Mouse (Mus musculus) layer of hippocampus, adult 8-10 months (tissue): ENCODE measurements at regions not wholly inside any gene's neighbourhood (a gene's known extent, or its start where the extent isn't known, plus 50 kb on each side); places are given as distances from the start of the nearest gene placed in this dataset.
A peak's percentile ranks its signal among the peaks of the same experiment; 100 is the strongest.
"Not testable (repeated sequence)": the region's sequence is repeated elsewhere in the genome, so short reads cannot be mapped to it uniquely, and the experiment has no call there.

Source experiments
- DNase-seq, 2 experiments: peaks; one replicate each; pipeline ENCODE4 v3.0.0; 2022; ENCODE audit warnings: low spot score in 2 of 2

DNA sequence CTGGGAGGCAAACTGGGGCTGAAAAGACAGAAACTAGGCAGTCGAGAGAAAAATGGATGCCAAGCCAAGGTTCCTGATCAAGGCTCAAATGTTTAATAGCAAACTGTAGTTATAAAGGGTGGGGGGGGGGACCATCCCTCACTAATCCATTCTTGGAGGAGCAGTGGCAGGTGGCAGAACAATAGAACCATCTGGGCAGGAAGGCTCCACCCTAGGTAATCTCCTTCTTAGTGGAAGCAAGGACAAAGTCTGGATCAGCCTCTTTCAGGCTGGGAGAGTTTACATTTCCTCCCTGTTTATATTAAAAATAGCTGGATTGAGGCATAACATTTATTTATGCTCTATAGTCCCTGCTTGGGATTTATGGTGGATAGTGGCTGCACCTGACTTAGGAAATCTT lies 180.8 kb downstream of the Cdh9 start:
- no peak for DNase-seq

DNA sequence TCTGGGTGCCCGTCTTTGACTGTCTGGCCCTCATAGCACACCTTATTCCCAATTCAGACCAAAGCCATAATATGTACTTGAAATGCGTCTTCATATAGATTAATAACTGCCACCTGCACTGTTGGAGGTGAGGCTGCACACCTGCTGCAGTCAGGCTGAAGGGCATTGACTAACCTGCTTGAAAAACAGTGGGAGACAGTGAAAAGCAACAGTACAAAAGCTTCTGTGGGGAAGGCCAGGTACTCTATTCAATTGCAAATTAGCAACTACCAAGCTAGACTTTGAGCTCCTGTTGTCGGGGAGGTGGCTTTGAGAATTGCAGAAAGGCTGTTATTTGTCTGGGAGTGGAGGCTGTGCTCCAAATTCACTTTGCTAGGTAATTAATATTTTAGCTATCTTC lies 181.4 kb downstream of the Cdh9 start:
- not testable (repeated sequence) for DNase-seq

DNA sequence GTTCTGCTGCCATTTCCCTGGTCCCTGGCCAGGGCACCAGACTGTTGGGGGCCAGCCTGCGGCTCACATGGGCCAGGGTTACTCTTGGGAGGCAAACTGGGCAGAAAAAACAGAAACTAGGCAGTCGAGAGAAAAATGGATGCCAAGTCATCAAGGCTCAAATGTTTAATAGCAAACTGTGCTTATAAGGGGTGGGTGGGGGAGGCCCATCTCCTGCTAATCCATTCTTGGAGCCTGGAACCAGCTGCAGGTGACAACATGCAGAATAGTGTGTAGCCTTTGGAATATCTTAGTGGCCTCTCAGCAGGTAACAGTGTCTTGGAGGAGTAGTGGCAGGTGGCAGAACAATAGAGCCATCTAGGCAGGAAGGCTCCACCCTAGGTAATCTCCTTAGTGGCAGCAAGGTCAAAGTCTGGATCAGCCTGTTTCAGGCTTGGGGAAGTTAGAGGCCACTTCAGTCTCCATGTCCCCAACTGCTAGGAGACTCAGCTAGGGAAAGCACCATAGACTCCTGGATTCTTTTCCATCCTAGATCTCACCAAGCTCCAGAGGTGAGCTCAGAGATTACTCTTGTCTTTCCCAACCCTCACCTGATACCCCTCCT lies 186.5 kb downstream of the Cdh9 start:
- DNase-seq: no peak

DNA sequence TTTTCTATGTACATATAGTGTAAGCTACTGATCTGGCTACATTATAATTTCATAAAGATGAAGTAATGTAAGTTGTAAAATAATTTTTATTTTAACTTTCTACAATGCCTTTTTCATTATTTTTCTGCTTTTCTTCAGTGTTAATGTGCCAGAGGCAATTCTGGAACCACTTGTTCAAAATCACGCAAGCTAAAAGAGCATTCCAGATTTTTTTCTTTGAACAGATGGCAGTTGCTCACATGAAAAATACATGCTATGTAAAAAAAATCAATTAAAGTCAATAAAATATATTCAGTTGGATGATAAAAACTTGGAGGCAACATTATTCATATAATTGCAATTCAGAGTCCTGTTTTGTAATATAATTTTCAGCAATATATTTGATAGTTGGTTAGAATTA lies 194.7 kb downstream of the Cdh9 start:
- DNase-seq: no peak

DNA sequence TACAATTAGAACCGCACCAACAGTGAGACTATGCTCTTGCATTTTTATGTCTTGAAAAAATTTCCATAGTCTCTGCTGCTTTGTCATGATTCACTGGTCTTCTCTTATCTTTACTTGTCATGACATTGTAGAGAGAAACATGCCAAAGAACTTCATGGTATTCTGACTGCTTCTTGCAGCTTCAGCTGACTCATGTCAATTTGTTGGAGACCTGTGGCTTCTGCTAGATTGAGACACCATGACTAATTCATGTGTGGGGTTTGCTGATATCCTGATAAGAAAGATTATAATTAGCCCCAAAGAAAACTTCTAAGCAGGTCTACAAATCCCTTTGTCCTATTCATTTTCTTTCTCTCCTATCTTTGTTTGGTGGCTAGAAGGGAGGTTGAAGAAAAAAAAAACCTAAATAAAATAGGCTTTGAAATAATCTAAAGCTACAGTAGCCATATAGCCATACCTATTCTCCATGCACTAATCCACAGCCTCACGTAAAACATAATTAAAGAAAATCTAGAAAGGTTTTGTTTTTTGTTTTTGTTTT lies 204.7 kb downstream of the Cdh9 start:
- no peak for DNase-seq

DNA sequence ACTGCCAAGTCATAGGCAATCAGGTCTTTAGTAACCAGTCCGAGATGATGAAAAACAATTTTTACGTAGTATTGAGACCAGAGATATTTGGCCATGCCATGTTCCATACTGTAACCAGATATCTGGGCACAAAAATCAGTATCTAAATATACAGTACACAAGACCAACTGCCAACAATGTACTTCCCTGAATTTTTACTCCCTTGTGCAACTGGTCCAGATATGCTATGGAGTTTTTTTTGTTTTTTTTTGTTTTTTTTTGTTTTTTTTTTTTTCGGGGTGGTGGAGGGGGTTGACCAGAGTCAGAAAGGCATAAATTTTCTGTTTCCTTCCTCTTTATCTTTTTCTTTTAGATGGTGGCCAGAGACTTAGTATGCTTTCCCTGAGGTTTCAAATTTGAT lies 205.9 kb downstream of the Cdh9 start:
- no peak for DNase-seq

DNA sequence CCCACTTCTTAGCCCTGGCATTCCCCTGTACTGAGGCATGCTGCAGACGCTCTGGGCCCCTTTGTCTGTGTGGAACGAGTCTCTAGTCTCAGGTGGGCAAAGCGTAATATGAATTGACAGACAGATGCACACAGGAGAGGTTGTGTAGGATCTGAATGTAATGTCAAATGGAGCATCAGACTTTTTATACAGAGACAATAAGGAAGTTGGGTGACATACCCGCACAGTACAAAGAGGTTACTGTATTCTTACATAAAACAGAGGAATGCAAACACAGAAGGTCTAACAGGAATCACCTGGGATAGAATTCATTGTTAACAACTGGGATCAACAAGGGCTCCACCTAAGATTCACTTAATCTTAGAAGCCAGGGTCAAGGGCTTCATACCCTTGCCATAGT lies 247.3 kb downstream of the Cdh9 start:
- not testable (repeated sequence) for DNase-seq

DNA sequence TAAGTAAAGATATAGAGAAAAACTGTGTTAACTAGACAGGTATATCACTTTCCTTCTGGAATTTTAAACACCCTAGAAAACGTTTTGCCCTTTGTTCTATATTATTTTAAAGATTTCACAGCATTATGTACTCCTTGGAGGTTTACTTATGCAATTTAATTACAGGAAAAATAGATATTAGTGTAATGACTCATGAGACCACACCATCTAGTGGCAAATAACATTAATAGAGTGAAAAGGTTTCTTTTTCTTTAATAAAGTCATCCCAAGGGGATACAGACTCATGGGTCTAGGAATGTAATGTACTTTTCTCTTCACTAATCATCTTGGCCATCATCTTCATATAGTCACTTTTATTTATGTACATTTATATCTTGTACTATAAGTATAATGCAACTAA lies 262.3 kb downstream of the Cdh9 start:
- no peak for DNase-seq

DNA sequence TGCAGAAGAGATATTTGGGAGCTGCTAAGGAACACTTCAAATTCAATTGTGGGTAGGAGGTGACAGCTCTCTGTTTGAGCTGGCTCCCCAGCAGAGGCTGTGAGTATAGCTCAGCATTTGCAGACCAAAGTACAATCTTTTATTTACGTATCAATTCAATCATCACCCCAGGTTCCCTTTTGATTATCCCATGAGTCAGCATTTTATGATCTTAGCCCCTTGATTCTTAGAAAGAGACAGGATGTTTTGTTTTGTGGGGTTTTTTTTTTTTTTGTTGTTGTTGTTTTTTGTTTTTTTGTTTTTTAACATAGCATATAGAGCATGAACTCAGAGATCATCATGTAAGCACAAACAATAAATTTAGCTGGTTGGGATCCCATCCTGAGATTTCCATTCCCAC lies 267.1 kb downstream of the Cdh9 start:
- no peak for DNase-seq

DNA sequence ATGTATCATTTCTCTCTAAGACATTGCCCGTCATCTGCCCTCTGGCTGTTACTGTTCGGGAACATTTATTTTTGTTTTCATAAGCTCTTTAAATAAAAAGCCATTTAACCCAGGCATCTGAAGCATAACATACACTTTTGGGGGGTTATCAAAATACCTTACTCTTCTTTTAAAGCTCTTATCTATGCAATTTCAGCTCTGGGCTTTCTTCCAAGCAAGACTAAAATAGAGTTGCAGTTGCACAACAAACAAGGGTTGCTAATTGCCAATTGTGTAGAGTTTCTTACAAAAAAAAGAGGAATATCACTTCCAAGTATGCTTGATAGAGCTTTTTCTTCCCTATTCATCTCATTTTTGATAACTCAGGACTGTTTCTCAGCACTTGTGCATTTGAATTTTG lies 277.6 kb downstream of the Cdh9 start:
- no peak for DNase-seq

DNA sequence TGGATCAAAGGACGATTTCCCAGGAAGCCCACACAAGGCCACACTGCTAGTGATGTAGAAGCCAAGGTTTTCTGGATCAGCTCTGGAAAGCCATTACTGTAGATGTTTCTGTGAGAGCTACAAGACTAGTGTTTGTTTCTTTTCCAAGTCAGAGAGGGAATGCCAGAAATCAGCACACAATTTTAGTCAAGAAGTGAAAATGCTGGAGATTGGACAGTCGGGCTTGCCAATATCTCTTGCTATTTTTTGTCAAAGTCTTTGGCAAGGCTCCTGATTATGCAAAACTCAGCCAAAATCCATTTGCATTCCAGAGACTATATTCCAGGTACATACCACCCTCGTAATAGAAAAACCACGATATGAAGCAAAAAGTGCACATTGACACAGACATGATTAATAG lies 279.3 kb downstream of the Cdh9 start:
- peak; percentile 13 to 24 for DNase-seq

DNA sequence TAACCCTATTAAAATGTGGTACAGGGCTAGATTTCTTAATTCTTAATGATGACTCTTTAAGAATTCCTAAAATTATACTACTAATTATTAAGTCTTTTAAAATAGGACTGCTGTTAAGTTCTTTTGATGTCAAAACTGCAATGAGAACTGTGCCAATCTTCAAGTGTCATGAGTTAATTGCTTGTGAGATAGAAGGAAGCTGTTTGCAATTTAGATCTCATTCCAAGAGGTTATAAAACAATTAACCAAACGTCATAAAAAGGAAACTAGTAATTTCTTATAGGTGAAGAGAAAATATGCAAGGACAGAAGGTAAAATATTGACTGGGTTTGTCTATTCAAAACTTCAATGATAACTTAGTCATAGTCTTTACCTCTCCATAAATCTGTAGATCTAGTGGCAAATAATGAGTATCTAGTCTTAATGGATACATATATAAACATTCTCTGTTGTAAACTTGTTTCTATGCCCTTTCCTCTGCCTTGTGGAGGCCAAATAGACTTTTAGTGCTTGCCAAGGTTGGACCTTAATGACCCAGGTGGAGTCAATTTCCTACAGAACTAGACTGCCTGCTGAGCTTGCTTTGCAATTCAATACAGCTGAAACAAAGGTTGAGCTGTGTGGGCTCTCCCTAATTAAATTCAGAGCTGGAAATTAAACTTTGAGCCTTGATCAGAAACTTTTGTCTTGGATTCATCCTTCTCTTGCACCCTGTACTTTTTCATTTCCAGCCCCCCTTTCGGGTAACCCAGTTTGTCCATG lies 320.5 kb downstream of the Cdh9 start:
- no peak for DNase-seq

DNA sequence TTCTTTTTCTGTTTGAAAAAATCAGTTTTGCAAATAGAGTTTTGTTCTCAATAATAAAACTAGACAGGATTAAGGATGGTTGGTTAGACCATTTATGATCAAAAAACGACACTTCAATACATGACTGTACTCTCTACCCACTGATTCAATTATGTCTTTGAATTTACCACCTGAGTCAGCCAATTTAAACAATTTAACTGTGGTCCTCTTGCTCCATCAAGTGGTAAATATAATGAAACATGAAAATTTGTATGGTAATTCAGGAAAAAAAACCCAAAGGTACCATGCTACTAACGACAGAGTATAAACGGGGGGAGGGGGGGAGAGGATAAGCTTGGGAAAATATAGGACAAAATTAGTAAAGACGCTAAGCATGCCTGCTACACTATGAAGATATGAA lies 341.2 kb downstream of the Cdh9 start:
- no peak for DNase-seq

DNA sequence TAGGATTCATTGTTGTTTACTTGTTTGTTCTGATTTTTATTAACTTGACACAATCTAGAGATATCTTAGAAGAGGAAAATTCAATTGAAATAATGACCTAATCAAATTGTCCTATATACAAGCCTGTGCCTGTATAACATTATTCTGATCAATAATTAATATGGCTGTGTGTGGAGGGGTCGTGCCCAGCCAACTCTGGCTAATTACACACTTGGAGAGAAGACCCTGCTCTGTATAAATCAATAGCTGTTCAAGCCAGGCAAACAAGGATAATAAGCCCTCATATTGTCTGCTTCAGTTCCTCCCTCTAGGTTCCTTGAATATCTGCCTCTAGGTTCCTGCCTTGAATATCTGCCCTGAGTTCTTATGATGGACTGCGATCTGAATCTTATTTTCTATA lies 355.5 kb downstream of the Cdh9 start:
- DNase-seq: no peak

DNA sequence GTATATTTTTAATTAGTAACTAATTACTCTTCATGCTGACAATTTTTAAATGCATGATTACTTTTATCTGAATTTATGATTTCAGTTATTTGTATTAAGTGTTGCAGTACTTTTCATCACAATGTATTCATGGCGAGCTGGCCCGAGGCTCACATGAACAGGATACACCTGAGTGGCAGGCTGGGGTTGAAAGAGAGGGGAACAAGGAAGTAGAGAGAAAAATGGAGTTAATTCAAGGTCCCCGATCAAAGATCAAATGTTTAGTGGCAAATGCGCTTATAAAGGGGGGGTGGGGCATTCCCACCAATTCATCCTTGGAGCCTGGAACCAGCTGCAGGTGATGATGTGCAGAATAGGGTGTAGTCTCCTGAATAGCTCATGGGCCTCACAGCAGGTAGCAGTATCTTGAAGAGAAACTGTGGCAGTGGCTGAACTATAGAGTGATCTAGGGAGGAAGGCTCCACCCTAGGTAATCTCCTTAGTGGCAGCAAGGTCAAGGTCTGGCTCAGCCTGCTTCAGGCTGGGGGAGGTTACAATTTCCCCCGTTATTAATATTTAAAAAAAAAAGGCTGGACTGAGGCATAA lies 360.2 kb downstream of the Cdh9 start:
- no peak for DNase-seq

DNA sequence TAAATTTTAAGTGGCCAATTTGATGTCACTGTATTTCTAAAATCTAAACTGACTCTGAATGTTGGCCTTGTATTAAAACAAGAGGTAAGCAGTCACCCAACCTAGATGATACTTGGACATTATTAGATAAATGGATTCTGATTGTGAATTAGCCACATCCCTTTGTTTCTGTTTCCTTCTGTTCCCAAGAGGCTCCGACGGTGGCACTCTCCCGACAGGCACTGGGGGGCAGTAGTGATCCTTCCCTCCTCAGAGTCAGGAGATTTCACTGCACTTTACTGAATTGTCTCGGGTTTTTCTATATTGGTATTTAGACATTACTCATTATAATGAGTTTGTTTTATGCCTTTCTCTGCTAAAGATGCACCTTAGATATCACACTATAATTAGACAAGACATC lies 370.4 kb downstream of the Cdh9 start:
- peak; percentile 22 to 48 for DNase-seq

DNA sequence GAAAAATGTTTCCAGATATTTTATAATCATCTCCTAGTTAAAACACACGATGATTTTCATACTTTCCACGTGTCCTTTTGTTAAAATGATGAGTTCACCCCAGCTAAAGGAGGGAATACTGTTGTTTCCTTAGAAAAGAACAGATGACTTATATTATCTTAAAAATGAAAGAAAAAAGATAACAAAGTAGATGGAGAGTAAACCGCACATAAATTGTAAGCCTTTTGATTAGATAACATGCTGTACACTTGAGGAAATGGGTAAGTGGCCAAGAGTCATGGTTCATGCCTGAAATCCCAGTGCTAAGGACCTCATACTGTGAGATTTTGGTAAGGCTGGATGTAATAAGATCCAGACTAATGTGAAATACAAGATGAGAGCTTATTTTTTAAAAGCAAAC lies 372.6 kb downstream of the Cdh9 start:
- DNase-seq: no peak

DNA sequence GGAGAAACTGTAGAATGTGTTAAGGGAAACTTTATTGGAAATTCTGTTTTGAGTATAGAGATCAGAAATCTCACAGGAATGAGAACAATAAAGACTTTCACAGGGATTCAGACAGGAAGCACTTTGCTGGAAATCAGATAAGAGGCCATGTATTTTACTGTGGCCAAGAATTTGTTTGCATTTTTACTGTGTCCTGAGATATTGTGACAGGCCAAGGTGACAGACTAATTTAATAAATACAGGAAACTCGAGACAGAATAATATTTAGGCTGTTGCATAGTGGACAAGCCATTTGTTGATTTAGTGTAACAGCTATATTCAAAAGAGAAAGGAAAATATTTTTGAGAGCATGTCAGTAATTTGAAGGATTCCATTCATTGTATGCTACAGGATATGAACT lies 407.2 kb downstream of the Cdh9 start:
- DNase-seq: no peak

DNA sequence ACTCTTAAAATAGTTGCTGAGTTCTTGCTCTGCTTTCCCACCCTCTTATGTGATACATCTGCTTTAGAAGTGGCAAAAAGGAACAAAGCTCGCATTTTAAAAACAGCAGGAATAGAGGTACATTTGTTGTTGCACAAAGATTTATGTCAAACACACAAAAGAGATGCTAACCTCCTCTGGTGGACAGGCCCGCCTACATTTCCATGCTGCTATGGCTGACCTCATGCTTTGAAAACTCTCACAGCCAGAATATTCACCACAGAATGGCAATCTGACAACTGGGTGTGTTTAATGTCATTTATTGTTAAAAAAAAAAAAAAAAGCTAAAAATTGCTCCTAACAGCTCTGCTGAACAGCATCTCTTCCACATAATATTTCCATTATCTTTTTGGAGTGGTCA lies 451.6 kb downstream of the Cdh9 start:
- no peak for DNase-seq

DNA sequence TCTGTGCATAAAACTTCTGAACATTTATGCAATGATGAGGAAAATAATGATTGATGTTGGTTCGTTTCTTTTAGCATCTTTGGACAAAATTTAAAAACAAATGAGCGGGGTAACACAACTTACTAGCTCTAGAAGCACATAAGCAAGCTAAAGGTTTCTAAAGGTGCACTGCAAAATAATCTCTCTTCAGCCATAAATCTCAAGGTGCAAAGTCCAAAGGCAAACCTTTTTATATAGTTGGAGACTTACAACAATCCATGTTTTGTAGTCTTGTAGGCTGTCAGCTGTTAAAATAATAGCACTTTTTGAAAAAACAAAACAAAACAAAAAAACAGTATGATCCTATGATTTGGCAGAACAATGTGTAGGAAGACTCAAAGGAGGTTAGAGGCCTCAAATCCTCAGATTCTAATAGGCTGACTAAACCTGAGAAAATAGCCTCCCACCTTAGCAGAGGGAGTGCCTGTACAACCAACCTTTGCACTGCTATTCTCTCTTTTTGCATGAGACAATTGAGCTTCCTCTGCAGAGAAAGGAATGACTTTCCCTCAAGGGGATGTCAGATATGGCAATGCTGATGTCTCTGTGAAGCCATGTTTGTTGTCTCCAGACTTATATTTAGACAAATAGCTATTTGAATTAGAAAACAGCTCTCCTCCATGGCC lies 452.9 kb downstream of the Cdh9 start:
- DNase-seq: no peak

DNA sequence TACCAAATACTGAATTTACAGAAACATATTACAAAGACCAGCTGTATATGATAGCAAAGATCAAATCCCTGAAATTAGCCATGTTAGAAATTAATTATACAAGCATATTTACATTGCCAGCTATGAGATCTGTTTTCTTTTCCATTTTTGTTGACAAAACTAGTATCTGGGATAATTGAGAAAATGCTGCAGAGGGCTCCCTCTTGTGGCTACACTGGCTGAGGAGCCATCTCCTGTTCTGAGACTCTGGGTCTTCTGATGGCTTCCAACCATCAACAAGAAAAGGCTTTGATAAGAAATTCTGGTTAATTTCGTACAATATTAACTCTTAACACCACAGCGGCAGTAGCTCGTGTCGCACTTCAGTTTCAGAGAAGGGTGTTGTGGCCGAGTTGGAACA lies 466.9 kb downstream of the Cdh9 start:
- peak; percentile 3 for DNase-seq

DNA sequence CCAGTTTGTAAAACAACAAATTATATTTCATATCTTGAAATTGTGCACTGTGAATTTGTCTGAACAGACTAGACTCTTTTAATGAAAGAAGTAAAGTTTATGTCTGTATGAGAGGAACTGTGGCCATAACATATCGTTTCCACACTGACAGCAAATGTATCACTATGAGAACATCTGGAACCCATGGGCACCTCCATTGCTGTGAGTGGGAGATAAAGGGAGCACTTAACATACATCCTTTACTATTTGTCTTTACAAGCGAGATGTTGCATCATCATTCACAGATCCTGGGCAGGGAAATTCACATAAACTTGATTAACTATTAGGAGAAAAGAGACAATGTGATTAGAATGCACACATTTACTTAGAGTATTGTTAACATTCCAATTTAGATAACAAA lies 476.2 kb downstream of the Cdh9 start:
- no peak for DNase-seq
